Mouse (Mus musculus) C2C12 (cell line): ENCODE data around the gene Pgm2. TPM values are rescaled to one million over a fixed set of nuclear protein-coding genes. Genes with fewer than 3 reads are reported as not detected.

Experiments
- H3K27me3 ChIP-seq: one replicate; pipeline ENCODE4 v1.6.1; 2011; ENCODE audit not compliant: control insufficient read depth, insufficient read depth, insufficient read length
- H3K36me3 ChIP-seq: one replicate; pipeline ENCODE4 v1.6.1; 2011; ENCODE audit not compliant: control insufficient read depth, insufficient read depth
- H3K4me3 ChIP-seq: one replicate; pipeline ENCODE4 v1.5.1; 2011; ENCODE audit warnings: mild to moderate bottlenecking, control low read depth; ENCODE audit not compliant: poor library complexity, insufficient read depth, severe bottlenecking
- H3K79me2 ChIP-seq: one replicate; pipeline ENCODE4 v1.6.1; 2011; ENCODE audit not compliant: control insufficient read depth, insufficient read depth
- H3K79me3 ChIP-seq: one replicate; pipeline ENCODE4 v1.6.1; 2011; ENCODE audit warnings: low read depth, control low read depth
- H3ac ChIP-seq: one replicate; pipeline ENCODE3; 2011; ENCODE audit warnings: low read depth; ENCODE audit not compliant: control insufficient read depth, insufficient read length
- CEBPB ChIP-seq: IDR thresholded peaks from one replicate; pipeline ENCODE4 v1.6.1; 2011; ENCODE audit warnings: low read depth, mild to moderate bottlenecking, control low read depth, moderate library complexity
- CTCF ChIP-seq: IDR thresholded peaks from one replicate; pipeline ENCODE4 v1.5.1; 2011; ENCODE audit not compliant: control insufficient read depth, insufficient read depth, insufficient read length
- FOSL1 ChIP-seq: IDR thresholded peaks from one replicate; pipeline ENCODE4 v1.8.0; 2011; ENCODE audit warnings: mild to moderate bottlenecking, low read length; ENCODE audit not compliant: poor library complexity, insufficient read depth, severe bottlenecking
- MAX ChIP-seq: IDR thresholded peaks from one replicate; pipeline ENCODE4 v1.6.1; 2011; ENCODE audit warnings: mild to moderate bottlenecking, control low read depth
- MYOD1 ChIP-seq: IDR thresholded peaks from one replicate; pipeline ENCODE4 v1.6.1; 2011; ENCODE audit warnings: low read depth; ENCODE audit not compliant: control insufficient read depth, insufficient read length
- MYOG ChIP-seq: IDR thresholded peaks from one replicate; pipeline ENCODE4 v1.6.1; 2011; ENCODE audit not compliant: control insufficient read depth, insufficient read length; ENCODE audit errors: extremely low read depth
- USF1 ChIP-seq: IDR thresholded peaks from one replicate; pipeline ENCODE4 v1.6.1; 2011; ENCODE audit warnings: low read depth, mild to moderate bottlenecking, control low read depth, moderate library complexity
- polyA plus RNA-seq: library from polyadenylated mRNA; unstranded; fragments of >200 nt; fragmentation: generic; extraction: Trizol; gene quantifications from one replicate; pipeline ENCODE4 v1.2.1, GENCODE M21; 2012; ENCODE audit warnings: missing spikeins

Pgm2 gene
- polyA plus RNA-seq, 1 experiment = 22.6 TPM

- no peak for TF ChIP-seq FOSL1
- TF ChIP-seq CEBPB = no peak
- no peak for TF ChIP-seq MYOG
- TF ChIP-seq CTCF = no peak
- no peak for TF ChIP-seq USF1
- TF ChIP-seq MAX = no peak
- TF ChIP-seq MYOD1 = no peak
- no peaks in the 10 kb centered on the region for H3K79me3 ChIP-seq
- no peak overlapping the region for H3ac ChIP-seq
- no peaks in the 10 kb centered on the region for H3K79me2 ChIP-seq
- H3K27me3 ChIP-seq = no peaks in the 10 kb centered on the region
- no peaks in the 10 kb centered on the region for H3K36me3 ChIP-seq
- no peak overlapping the region for H3K4me3 ChIP-seq
Observed at GRCm38 (mm10) chr5:64067576-64067975, 25.2 kb upstream of the Pgm2 start.

DNA sequence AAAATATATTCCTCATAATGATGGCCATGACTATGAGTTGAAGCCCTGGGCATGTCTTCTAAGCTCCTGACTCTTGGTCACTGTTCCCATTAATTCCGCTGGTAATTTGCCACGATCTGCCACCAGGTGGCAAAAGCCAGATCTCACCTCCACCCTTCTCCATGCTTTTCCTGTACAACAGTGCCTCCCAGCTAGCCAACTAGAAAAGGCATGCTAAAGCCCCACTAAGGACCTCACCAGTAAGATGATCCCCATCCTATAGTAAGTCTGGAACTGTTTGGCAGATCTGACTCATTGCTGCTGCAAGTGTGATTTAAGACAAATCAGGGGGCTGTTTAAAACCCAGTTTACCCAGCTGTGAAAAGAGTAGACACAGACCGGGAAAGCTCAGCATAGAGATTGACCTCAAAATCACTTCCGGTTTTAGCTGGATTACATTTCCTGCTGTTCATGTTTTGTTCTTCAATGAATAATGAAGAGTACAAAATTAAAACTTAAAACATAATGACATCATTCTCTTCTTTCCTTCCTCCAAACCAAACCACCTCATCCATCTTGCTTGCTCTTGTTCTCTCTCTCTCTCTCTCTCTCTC, 22.6 kb upstream of the Pgm2 start:
- no peaks in the 10 kb centered on the region for H3K36me3 ChIP-seq
- TF ChIP-seq MYOD1 (peak; percentile 28), CEBPB (no peak), MAX (peak; percentile 28), CTCF (peak; percentile 89)
- no peak overlapping the region for H3ac ChIP-seq
- no peaks in the 10 kb centered on the region for H3K79me2 ChIP-seq
- H3K4me3 ChIP-seq = no peak overlapping the region
- H3K79me3 ChIP-seq = no peaks in the 10 kb centered on the region
- no peaks in the 10 kb centered on the region for H3K27me3 ChIP-seq

GRCm38 (mm10) chr5:64070742-64071476, 21.8 kb upstream of the Pgm2 start:
- no peaks in the 10 kb centered on the region for H3K36me3 ChIP-seq
- TF ChIP-seq MAX (no peak), USF1 (peak; percentile 81), FOSL1 (peak; percentile 2)

GRCm38 (mm10) chr5:64074455-64074854, 18.3 kb upstream of the Pgm2 start:
- Histone ChIP-seq H3K27me3 (no peaks in the 10 kb centered on the region), H3ac (no peak overlapping the region), H3K79me3 (no peaks in the 10 kb centered on the region), H3K36me3 (no peaks in the 10 kb centered on the region), H3K79me2 (no peaks in the 10 kb centered on the region), H3K4me3 (no peak overlapping the region)
- TF ChIP-seq CEBPB (no peak), MYOG (no peak), MYOD1 (no peak), CTCF (no peak), MAX (no peak), FOSL1 (no peak), USF1 (no peak)

More at GRCm38 (mm10) chr5:64070742-64071476, 21.8 kb upstream of the Pgm2 start:
- H3K27me3 ChIP-seq = no peaks in the 10 kb centered on the region
- no peak overlapping the region for H3K4me3 ChIP-seq
- H3K79me3 ChIP-seq = no peaks in the 10 kb centered on the region
- H3ac ChIP-seq = no peak overlapping the region
- no peaks in the 10 kb centered on the region for H3K79me2 ChIP-seq

DNA sequence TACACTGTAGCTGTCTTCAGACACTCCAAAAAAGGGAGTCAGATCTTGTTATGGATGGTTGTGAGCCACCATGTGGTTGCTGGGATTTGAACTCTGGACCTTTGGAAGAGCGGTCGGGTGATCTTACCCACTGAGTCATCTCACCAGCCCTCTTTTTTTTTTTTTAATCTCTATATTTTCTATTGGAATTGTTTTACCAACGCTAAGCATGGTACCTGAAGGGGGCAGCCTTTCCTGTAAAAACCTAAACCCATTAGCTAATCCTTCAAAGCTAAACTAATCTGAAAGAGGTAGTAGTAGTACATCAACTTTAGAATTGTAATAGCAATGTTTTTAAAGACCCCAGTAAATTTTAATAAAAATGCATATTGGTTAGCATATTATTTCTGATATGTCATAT, 17.2 kb upstream of the Pgm2 start:
- Histone ChIP-seq H3ac (no peak overlapping the region), H3K79me2 (no peaks in the 10 kb centered on the region), H3K4me3 (no peak overlapping the region), H3K27me3 (no peaks in the 10 kb centered on the region), H3K36me3 (no peaks in the 10 kb centered on the region), H3K79me3 (no peaks in the 10 kb centered on the region)
- TF ChIP-seq MYOD1 (no peak), USF1 (no peak)

- Histone ChIP-seq H3K4me3 (no peak overlapping the region), H3K79me3 (no peaks in the 10 kb centered on the region), H3K36me3 (no peaks in the 10 kb centered on the region), H3K79me2 (no peaks in the 10 kb centered on the region), H3K27me3 (no peaks in the 10 kb centered on the region), H3ac (no peak overlapping the region)
- TF ChIP-seq USF1 = no peak
- TF ChIP-seq CTCF = no peak
- no peak for TF ChIP-seq FOSL1
- no peak for TF ChIP-seq MYOD1
- no peak for TF ChIP-seq CEBPB
- no peak for TF ChIP-seq MAX
- TF ChIP-seq MYOG = no peak
Observed at GRCm38 (mm10) chr5:64077353-64077752, 15.4 kb upstream of the Pgm2 start.
